Mouse (Mus musculus) brain, adult 2 months (tissue): Measurements from ENCODE around the gene C730034F03Rik.

Experiments
- DNase-seq: peaks from one replicate; pipeline ENCODE4 v3.0.0; 2011; ENCODE audit warnings: low read depth, low spot score

Gene C730034F03Rik

DNA sequence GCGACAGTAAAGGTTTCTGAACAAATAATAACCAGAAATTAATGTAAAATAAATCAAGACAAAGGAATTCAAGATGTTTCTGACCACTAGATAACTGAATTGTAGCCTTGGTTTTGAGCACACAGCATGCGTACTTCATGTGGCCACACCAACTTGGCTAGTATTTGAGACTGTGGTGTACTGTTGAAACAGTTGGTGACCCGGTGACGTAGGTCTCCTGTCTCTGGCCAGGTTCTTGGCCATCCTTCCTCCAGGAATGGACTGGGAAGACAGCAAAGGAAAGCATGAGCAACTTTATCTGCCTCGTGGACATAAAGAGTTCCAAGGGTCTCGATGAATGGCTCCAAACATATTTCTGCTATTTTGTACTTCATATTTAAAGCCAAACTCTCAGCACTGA lies 2.4 kb downstream of the C730034F03Rik start:
- no peak for DNase-seq

DNA sequence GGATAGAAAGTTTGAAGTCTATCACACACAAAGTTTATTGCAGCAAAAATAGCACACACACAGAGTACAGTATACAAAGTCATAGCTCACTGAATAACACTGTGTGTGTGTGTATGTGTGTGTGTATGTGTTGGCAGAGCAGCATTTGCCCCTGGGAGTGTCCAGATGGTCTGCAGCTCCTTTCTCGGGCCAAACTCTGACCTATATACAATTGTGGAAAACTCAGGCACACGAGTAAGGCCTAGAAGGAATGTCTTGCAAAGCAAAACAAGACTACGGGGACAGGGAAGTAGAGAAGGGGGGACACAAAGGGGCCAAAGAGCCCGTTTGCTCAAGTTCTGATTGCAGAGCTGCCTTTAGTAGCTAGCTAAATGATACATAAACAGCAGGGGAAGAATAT lies 3.6 kb downstream of the C730034F03Rik start:
- DNase-seq, result peak; percentile 82

DNA sequence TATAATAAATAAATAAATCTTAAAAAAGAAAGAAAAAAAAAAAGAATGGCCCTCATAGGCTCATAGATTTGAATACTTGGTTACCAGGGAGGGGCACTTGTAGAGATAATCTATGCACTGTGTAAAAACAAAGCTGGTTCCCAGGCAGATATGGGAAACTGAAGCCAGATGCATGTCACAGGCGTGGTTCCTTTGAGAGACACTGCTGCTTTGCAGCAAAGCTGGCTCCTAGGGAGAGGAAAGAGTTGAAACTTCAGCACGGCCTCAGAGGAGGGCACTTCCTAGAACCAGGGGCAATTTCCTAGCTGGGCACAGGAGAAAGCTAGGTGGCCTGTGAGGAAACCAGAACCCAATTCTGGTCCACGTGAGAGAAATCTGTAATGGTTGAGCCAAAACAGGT lies 4.7 kb downstream of the C730034F03Rik start:
- no peak for DNase-seq

DNA sequence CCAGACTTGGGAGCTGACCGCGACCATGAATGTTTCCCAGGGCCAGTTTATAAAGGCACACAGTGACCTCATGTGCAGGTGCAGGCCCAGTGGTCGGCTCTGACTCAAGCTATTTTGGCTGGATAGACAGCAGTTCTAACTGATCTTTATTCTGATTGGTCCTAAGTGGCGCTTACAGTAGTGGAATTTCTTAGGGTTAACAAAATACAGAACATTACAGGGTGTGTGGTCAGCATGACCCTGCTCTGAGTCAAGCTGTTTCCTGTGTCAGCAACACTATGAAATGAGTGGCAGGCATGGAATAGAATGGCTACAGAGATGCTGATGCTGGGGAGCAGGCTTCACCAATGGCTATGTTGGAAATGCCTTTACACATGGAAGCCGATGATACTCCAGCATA lies 6.5 kb downstream of the C730034F03Rik start:
- DNase-seq, result no peak

DNA sequence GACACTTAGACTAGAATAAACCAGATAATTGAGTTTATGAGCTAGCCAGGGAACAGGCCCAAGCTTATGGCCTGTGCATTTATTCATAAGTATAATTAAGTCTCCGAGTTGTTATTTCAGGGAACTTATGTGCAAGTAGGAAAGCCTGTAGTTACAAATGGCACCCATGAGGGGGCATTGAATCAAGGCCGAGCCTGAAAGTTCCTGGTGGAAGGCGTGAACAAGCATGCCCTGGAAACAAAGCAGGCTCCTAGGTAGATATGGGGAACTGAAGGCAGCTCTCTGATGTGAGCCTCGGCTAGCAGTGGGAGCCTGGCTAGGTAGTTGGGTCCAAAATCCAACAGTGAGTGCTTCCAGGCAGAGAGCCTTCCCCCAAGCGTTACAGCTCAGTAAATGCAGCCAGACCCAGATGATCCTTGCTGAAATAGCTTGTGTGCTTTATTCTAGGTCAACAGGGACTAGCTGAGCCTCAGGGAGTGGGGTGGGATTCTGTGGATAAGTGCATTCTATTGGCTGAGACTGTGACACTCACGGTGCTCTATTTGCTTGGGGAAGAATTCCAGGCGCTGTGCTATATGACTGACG lies 13.2 kb downstream of the C730034F03Rik start:
- peak; percentile 82 for DNase-seq

DNA sequence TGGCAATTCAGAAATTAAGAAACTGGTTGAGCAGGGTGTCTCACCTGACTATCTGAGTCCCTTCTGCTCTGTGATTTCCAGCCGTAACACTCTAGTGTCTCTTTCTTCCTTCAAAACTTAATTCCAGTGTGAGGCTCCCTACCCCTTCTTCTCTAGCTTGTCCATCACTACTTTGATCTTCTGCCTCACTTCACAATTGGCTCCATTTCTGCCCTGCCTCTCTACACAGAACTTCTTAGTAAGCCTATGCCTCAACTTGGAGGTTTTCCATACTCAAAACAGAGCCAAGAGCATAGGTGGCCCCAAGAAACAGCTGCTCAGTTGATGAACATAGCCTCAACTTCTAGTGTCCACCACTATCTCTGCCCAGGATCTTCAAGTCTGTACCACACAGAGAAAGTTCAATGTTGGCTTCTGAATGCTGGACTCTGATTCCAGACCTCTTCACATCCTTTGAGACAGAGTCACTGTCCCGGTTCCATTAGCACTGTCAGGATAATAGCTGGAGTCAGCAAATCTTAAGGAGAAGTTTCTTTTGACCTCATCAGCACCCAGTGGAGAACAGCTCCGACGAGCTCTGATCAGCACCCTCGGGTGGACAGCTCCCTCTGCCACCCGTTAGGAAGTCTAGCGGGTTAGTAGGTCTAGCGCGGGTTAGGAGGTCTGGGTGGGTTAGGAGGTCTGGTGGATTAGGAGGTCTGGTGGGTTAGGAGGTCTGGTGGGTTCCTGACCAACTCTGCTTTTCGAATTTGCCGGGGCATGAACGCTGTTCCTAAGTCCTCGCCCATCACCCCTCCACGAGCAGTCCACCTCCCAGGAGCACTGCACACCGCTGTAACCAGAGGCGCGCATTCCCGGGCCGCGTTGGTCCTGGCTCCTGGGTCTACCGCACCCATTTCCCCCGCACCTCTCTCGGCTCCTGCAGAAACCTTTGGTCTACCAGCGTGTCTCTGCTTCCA lies 23.8 kb downstream of the C730034F03Rik start:
- no peak for DNase-seq

DNA sequence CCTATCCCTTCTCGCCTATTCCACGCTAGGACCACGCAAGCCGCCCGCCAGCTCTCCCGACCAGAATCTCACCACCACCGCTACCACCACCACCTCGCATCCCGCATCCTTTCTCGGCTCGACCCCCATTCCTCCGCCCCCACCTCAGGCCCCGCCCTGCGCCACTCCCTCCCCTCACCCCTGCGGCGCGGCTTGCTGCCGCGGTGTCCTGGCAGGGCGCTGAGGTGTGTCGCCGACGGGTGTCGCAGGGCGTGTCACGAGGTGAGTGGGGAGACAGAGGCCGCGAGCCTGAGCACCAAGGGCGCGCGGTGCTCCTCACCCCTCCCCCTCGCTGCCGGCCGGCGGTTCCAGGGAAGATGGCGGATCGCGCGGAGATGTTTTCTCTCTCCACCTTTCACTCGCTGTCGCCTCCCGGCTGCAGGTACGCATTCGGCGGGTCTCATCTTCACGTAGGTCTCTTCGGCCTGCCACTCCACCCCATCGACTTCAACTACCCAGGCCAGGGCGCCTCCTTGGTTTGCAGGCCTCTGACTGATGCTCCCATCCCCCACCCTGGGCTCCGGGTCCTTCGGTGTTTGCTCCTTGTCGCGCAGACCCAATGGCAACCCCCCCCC lies 24.6 kb downstream of the C730034F03Rik start, which contains the start of gene Mapk8ip2:
TSS of gene Mapk8ip2 (plus strand) at position 49 of the 614 bp plus-strand sequence.
- DNase-seq, result peak; percentile 85

DNA sequence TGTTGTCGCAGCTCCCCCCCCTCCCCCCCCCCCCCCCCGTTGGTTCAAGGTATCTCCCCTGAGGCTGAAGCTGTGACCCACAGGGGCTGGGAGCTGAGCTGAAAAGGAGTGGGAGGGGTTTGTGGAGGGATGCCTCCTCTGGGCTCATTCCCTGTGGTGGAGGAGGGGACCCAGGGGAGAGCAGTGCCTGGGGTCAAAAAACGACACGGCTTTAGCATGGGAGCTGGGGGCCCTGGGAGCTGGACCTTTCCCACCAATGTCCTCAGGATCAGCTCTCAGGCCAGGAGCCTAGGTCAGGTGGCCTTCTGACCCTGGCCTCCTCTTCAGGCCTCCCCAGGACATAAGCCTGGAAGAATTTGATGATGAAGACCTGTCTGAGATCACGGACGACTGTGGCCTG lies 25.5 kb downstream of the C730034F03Rik start:
- no peak for DNase-seq

DNA sequence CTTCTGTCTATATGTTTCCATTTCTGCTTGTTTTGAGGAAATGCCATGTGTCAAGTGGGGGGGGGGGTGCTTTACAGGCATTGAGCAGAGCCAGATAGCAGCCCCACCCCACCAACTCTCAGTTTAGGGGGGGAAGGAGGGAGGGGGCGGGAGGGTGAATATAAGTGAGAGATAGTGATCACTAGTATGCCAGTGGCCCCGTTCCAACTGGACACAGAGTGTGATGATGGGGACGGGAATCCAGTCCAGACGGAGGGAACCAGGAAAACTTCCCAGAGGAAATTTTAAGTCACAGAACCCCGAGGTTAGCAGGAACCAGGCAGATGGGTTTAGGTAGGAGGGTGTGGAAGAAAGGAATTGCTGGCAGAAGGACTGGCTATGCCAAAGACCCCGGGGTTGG lies 26.3 kb downstream of the C730034F03Rik start:
- peak; percentile 48 for DNase-seq

DNA sequence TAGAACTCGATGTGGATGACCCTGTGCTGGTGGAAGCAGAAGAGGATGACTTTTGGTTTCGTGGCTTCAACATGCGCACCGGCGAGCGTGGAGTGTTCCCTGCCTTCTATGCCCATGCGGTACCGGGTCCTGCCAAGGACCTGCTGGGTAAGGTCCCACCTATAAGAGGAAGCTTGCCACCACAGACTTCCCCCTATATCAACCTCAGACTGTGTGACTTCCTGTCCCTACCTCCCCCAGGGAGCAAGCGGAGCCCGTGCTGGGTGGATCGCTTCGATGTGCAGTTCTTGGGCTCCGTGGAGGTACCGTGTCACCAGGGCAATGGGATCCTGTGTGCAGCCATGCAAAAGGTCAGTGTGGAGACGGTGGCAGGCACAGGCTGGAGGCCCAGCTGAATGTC lies 29.6 kb downstream of the C730034F03Rik start:
- no peak for DNase-seq

DNA sequence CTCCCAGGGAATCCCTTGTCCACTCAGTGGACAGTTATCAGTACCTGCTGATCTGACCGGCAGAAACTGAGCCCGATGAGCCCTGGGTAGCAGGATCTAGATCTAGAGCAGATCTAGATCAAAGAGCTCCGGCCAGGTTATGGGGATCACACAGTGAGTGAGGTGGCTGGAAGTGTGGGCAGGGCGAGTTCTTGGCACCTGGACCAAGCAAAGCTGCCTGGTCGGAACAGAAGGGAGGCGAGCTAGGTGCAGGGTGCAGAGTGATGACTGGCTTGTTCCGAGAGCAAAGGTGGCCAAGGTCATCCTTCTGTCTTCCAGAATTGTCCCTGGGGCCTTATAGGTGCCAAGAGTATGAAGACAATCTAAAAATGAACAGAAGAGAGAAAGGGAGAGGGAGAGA lies 30.4 kb downstream of the C730034F03Rik start:
- DNase-seq, result peak; percentile 57

DNA sequence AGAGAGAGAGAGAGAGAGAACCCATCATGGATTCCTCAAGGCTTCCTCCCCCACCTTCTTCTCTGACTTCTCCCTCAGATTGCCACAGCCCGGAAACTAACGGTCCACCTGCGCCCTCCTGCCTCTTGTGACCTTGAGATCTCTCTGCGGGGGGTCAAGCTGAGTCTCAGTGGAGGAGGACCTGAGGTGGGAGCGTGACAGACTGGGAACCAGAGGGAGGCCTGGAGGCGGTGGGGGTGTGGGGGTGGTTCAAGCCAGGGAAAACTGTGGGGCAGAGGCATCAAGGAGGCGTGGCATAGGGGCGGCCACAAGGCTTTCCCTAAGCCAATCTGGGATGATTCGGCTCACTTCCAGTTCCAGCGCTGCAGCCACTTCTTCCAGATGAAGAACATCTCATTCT lies 30.9 kb downstream of the C730034F03Rik start:
- peak; percentile 55 for DNase-seq

DNA sequence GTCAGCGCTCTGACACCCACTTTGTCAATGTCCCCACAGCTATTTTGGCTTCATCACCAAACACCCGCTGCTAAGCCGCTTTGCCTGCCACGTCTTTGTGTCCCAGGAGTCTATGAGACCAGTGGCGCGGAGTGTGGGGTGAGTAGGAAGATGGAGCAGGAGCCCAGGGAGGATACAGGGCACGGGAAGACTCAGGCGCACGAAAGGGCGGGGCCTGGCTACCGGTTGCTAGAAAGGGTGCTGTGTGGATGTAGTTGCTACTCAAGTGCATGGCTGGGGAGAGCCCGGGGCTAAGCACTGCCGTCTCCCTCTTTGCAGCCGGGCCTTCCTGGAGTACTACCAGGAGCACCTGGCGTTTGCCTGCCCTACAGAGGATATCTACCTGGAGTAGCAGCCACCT lies 31.9 kb downstream of the C730034F03Rik start:
- DNase-seq, result no peak

DNA sequence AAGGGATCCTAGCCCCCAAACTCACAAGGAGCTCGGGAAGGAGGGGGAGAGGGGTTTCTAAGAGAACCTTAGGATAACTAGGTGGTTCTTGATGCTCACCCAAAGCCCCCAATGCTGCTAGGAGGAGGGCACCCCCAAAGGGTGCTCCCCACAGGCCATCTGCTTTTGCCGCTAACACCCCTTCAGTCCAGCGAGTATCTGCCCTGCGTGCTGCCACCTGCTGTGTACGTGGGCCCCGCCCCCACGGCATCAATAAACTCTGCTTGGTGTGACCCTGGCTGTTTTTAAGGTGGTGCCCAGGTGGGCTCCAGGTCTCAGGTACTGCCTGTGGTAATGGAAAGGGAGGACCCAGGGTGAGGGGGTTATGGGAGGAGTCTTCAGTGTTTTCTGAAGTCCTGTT lies 32.8 kb downstream of the C730034F03Rik start:
- DNase-seq, result no peak

DNA sequence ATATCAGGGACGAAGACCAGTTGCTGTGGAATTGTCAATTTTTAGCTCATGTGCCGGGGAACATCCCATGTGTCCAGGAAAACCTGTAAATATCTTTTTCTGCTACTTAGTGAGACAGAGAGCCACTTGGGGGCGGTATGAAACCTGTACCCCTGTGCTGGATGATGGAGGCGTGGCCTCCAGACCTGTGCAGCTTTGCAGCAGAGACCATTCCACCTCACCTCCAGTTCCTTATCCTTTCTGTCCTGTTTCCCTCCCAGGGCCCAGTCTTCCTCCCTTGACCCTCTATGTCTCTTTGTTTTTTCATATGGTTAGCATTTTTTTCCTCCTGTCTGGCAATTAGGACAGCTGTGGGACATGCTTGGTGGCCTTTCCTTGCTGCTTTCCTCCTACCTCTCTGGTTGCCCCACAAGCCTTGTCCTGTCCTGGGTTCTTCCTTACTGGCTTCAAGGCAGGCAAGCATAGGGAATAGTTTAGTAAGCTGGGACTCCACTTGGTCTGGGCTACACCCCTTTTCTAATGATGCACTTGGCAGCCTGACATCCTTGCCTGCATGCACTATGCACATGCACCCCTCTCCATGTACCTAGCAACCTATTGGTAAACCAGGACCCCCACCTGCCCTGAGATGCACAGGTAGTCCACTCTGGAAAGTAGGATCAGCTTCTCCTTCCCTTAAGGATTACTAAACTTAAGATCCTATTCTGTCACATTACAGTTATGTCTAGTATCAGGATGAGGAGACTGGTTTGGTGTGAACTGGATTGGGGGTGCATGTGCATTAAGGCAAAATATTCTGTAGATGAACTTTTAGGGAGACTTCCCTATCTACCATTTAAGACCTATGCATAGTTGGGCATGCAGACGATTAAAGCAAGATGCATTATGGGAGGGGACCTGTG lies 34.2 kb downstream of the C730034F03Rik start:
- DNase-seq, result peak; percentile 58

DNA sequence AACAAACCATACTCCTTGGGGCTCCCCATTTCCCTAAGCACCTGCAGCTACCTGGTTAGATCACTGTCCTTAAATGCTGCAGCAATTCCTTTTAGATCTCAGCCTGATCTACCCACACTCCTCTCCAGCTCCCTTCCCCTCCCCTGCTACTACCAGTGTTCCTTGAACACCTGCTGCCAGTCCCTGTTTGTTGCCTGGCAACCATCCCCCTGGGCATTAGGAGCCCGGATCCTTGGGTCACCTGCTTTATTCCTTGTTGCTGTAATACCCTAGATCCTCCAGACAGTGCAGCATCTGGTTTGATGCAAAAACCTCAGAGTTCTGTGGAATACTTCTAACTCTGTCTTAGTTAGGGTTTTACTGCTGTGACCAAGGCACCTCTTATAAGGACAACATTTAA lies 35.7 kb downstream of the C730034F03Rik start:
- DNase-seq, result peak; percentile 63

DNA sequence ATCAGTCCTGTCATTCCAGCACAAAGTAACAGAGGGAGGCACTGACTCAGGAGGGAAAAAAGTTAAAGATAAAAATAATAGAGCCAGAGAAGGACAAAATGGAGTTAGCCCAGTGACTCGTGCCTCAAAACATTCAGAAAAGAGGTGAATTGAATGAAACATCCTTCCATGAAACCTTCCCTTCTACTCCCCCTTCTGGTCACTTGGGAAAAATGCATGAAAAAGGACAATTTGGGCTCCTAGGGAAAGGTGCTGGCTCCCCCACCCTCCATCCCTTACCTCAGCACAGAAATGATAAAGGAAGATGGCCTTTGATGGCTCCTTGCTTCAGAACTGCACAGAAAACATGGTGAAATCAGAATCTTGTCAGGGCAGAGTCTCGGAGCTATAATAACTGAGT lies 39.2 kb downstream of the C730034F03Rik start:
- peak; percentile 72 for DNase-seq

DNA sequence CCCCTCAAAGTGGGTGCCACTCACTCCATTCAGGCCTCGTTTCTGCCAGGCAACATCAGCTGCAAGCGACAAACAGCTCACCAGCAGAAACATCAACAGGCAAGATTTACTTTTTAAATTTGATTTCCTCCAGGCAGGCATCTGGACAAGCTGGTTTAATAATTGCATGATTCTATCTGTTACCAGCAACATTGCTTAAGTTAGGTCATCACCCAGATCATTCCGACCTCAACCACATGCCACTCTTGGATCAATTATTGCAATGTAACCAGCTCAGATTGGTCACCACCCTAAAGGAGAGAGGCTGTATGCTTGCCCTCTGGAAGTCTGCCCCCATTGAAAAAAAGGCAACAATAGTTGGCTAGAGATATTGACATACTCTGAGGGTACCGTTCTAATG lies 42.1 kb downstream of the C730034F03Rik start:
- DNase-seq, result no peak

DNA sequence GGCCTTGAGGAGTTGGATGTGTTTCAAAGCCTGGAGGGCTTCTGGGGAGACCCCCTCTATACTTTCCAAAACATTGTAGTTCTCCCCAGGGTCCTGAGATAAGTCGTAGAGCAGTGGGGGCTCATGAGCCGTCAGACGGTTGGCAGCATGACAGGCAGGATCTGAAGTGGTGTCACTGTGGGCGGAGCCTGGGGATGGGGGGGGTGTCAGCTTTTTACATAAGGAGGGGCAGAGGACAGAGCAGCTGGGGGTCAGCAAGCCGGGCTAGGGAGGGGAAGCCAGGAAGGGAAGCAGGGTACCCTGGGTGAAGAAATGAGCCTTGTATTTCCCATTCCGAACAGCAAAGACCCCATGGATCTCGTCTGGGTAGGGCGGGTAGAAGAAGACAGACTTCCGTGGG lies 44.0 kb downstream of the C730034F03Rik start:
- no peak for DNase-seq

DNA sequence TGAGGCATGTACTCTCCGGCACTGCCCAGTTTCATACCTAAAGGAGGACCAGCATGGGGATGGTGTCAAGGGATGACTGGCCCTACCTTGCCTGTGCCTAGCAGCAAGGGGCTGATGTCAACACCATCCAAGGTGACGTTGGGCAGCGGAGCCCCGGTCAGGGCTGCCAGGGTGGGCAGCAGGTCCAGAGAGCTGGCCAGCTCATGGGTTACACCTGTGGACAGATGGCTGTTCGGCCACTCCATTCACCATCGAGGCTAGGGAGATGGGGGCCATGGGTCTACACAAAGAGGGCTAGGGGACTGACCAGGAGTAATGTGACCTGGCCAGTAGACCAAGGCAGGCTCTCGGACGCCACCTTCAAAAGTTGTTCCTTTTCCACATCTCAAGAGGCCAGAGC lies 44.5 kb downstream of the C730034F03Rik start:
- DNase-seq, result no peak

DNA sequence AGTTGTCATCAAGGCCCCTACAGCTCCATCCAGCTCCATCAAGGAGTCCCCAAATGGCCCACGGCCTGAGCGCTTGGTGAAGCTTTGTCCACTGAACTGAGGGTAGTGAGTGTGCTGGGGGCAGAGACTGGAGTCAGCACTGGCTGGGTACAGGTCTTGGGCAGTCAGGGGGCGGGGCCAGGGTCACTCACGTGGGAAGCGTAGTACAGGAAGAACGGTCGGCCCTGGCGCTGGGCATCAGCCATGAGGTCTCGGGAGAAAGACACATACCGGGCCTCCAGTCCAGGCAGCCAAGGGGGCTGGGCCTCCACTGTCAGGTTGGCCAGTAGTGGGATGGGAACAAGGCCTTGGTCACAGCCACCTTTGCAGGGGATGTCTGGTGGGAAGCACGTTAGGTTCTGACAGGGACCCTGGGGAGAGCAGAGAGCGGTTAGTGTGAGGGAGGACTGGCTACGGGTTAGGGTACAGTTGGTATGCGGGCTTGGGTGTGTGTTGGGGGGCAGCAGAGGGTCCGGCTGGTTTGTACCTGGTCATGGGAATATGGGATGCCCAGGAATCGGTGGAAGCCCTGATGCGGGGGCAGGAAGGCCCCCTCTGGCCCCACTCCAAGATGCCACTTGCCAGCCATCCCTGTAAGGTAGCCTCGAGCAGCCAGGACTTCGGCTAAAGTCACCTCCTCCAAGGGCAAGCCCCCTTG lies 45.4 kb downstream of the C730034F03Rik start:
- DNase-seq, result no peak
